Mouse (Mus musculus): ENCODE measurements around the gene Olfr1271. TPM values are rescaled to one million over a fixed set of nuclear protein-coding genes. Genes with fewer than 3 reads are reported as not detected.
"Not testable (repeated sequence)": the region's sequence is repeated elsewhere in the genome, so short reads cannot be mapped to it uniquely, and the experiment has no call there.

Olfr1271 gene
- not detected in 2 replicates for polyA plus RNA-seq (2016; fragmentation: Nextera tagmentation; extraction: Ambion mirVana)

DNA sequence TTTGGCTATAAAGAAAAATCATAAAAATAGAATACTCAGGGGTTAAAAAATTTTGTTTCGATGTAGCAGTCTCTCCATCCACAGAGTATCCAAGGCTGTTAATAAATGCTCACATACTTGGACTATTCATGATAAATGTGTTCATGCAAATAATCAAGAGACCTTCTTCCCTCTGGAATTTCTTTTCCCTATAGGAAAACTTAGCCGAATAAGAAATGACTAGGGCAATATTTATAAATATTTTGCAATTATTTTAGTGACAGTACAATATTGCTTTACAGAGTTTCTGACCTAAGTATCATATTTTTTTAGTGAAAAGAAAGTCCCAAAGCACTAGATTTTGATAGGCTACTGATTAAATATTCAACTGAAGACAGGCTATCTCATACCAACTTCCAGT lies at the start of gene Olfr1271:
Gene Olfr1271, minus strand, starts transcription at position 101 of the 400 bp plus-strand sequence.
- DNase-seq (ENCODE audit: low spot score) = no peak
- H3K36me3 ChIP-seq = no peaks in the 10 kb centered on the region
- no peaks in the 10 kb centered on the region for H3K27me3 ChIP-seq (ENCODE audit: low read depth, poor library complexity, severe bottlenecking)
- H3K4me1 ChIP-seq = no peaks in the 10 kb centered on the region
- H3K4me3 ChIP-seq = no peak within 1 kb of the TSS
- no peaks in the 10 kb centered on the region for H3K9me3 ChIP-seq (replicated peaks)
- H3K27ac ChIP-seq (replicated peaks) = no peak within 1 kb of the TSS
- 90% methylated on average over 2 of the region's 2 CpGs for WGBS

DNA sequence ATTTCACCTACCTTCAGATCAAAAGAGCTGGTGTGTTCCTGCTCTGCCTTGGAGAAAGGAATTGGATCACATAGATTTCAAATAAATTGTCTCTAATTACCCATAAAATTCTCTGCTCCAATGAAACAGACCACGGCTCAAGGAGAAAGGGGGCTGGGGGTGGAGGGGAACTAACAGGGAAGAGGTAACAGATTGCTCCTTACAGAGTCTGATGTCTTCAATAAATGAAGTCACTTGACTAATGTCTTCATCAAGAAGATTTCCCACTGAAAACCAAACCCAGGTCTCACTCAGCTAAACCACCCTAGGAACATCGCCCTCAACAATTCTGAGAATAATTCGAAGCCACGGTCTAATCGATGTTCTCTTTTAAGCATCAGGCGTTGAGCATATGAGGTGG lies 21.9 kb upstream of the Olfr1271 start, which contains the start of gene Olfr1272:
Gene Olfr1272, minus strand, starts transcription at position 101 of the 400 bp plus-strand sequence.
- no peaks in the 10 kb centered on the region for H3K36me3 ChIP-seq
- no peaks in the 10 kb centered on the region for H3K27me3 ChIP-seq (ENCODE audit: low read depth, poor library complexity, severe bottlenecking)
- whole genome bisulfite sequencing = 90% methylated on average over 6 of the region's 6 CpGs
- no peaks in the 10 kb centered on the region for H3K4me1 ChIP-seq
- H3K4me3 ChIP-seq = no peak within 1 kb of the TSS
- H3K9me3 ChIP-seq (replicated peaks) = no peaks in the 10 kb centered on the region
- H3K27ac ChIP-seq (replicated peaks) = no peak within 1 kb of the TSS
- no peak for DNase-seq (ENCODE audit: low spot score)

DNA sequence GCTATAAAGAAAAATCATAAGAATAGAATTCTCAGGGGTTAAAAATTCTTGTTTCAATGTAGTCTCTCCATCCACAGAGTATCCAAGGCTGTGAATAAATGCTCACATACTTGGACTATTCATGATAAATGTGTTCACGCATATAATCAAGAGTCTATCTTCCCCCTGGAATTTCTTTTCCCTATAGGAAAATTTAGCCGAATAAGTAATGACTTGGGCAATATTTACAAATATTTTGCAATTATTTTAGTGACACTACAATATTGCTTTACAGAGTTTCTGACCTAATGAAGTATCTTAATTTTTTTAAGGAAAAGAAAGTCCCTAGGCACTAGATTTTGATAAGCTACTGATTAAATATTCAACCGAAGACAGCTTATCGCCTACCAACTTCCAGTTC lies 13.3 kb downstream of the Olfr1271 start, which contains the start of gene Olfr142:
Gene Olfr142, minus strand, starts transcription at position 101 of the 400 bp plus-strand sequence.
- Histone ChIP-seq H3K4me1 (no peaks in the 10 kb centered on the region), H3K27me3 (ENCODE audit: low read depth, poor library complexity, severe bottlenecking) (no peaks in the 10 kb centered on the region), H3K27ac (replicated peaks) (no peak within 1 kb of the TSS), H3K36me3 (no peaks in the 10 kb centered on the region), H3K4me3 (no peak within 1 kb of the TSS), H3K9me3 (replicated peaks) (no peaks in the 10 kb centered on the region)
- DNase-seq (ENCODE audit: low spot score) = no peak
- WGBS = 93% methylated on average over 4 of the region's 4 CpGs

DNA sequence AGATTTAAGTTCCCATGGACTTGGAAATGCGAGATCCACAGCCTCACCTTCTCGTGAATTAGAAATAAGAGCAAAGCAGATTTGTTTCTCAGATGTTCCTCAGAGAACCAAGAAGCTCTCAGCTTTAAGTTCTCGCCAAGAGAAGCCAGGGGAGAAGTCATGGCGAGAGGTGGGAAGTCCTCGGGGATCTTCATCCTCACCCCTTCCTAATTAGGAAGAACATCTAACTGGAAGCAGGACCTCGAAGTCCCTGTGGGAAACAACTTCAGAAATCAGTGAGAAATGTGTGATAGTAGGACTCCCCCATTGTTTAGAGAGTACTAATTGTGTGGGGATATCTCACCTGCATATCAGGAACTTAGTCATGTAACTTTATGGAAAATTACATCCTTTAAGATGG lies 46.4 kb downstream of the Olfr1271 start, which contains the start of gene Olfr1506:
Gene Olfr1506, minus strand, starts transcription at position 101 of the 400 bp plus-strand sequence.
- H3K4me3 ChIP-seq; DNase-seq (ENCODE audit: low spot score); H3K9me3 ChIP-seq (replicated peaks); H3K27ac ChIP-seq (replicated peaks); H3K27me3 ChIP-seq (ENCODE audit: low read depth, poor library complexity, severe bottlenecking); H3K4me1 ChIP-seq; H3K36me3 ChIP-seq: not testable (repeated sequence)
- WGBS = no CpG with 5 or more reads among the region's 6 CpGs

Other genes starting within 250 kb of the Olfr1271 start
- not detected in 2 replicates for gene Olfr1264, start 245.5 kb downstream of the Olfr1271 start, polyA plus RNA-seq (2016; fragmentation: Nextera tagmentation; extraction: Ambion mirVana)
- gene Olfr1265, start 235.7 kb downstream of the Olfr1271 start, polyA plus RNA-seq (2016; fragmentation: Nextera tagmentation; extraction: Ambion mirVana) = not detected in 2 replicates
- not detected in 2 replicates for gene Olfr140, start 207.4 kb downstream of the Olfr1271 start, polyA plus RNA-seq (2016; fragmentation: Nextera tagmentation; extraction: Ambion mirVana)
- gene Olfr1269, start 149.6 kb downstream of the Olfr1271 start, polyA plus RNA-seq (2016; fragmentation: Nextera tagmentation; extraction: Ambion mirVana) = not detected in 2 replicates
- not detected in 2 replicates for gene Olfr32, start 128.7 kb downstream of the Olfr1271 start, polyA plus RNA-seq (2016; fragmentation: Nextera tagmentation; extraction: Ambion mirVana)
- not detected in 2 replicates for gene Olfr1270, start 117.9 kb downstream of the Olfr1271 start, polyA plus RNA-seq (2016; fragmentation: Nextera tagmentation; extraction: Ambion mirVana)
- not detected in 2 replicates for gene Olfr1506, start 46.5 kb downstream of the Olfr1271 start, polyA plus RNA-seq (2016; fragmentation: Nextera tagmentation; extraction: Ambion mirVana)
- not detected in 2 replicates for gene Olfr142, start 13.4 kb downstream of the Olfr1271 start, polyA plus RNA-seq (2016; fragmentation: Nextera tagmentation; extraction: Ambion mirVana)
- not detected in 2 replicates for gene Olfr1272, start 21.8 kb upstream of the Olfr1271 start, polyA plus RNA-seq (2016; fragmentation: Nextera tagmentation; extraction: Ambion mirVana)
- gene Gm13769, start 51.2 kb upstream of the Olfr1271 start, polyA plus RNA-seq (2016; fragmentation: Nextera tagmentation; extraction: Ambion mirVana) = not detected in 2 replicates
- gene Olfr1274-ps, start 127.7 kb upstream of the Olfr1271 start, polyA plus RNA-seq (2016; fragmentation: Nextera tagmentation; extraction: Ambion mirVana) = not detected in 2 replicates

Data from midbrain, embryonic 10.5 days (tissue).